Mouse (Mus musculus) thymus, postnatal 4 days (tissue): ENCODE data around the gene Gm3512.
"Not testable (repeated sequence)": the region's sequence is repeated elsewhere in the genome, so short reads cannot be mapped to it uniquely, and the experiment has no call there.

Source experiments
- DNase-seq: peaks from one replicate; pipeline ENCODE4 v3.0.0; 2021

Gm3512 gene

DNA sequence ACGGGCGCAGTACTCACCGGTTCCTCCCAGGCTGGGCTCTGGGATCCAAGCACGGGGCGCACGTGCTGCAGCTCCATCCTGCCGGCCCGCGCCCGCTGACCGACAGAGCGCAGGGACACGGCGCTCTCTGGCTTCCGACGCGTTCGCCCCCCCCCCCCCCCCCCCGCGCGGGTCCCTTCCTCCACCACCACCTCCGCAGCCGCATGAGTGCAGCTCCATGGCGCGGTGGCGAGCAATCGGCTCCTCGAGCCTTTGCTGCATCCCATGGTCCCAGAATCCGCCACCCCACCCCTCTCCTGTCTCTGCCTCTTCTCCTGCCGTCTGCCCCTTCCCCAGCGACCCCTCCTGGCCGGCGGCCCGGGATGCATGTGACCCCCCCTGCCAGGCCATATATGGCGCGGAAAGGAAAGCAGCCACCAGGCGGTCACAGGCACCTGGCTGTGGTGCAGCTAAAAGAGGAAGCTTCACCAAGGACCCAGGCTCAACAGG, at the start of gene Gm3512:
Gm3512 (minus strand) TSS at position 51 of the 489 bp plus-strand sequence.
- DNase-seq = peak; percentile 11

DNA sequence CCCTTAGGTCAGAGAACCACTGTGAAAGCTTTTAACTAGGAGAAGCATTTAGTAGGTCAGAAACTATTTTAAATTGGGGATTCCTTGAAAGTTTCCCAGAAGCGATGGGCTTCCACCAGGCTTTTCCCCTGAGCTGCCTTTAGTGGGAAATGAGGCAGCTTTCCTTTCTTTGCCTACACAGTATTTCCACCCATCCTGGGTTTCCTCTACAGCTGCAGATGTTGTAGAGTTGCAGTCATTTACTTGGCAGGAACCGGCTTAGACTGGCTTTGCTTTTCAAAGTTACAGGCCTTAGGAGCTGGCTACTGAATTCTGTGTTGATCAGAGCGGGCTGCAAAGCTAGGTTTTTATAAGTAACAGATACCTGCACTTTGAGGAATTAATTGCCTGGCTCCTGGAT, 25.7 kb upstream of the Gm3512 start:
- DNase-seq = peak; percentile 0

DNA sequence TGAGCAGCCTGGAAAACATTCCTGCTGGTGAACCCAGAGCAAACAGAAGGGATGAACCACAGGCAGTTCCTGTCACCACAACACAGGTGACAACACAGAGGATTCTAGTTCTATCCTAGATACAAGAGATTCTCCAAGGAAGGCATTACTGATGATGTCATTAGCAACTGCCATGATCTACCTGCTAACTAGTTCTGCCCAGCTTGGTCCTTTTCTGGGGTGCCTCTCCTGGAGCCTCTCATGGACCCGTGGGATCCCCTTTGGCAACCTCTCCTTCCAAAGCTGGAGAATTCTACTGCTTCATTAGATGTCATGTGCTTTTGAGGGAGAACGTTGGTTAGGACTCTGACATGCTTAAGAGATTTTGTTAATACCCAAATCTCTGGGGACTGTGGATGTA, 20.1 kb upstream of the Gm3512 start, which contains the start of gene Gm16434:
Gm16434 (minus strand) TSS at position 101 of the 400 bp plus-strand sequence.
- DNase-seq = not testable (repeated sequence)

DNA sequence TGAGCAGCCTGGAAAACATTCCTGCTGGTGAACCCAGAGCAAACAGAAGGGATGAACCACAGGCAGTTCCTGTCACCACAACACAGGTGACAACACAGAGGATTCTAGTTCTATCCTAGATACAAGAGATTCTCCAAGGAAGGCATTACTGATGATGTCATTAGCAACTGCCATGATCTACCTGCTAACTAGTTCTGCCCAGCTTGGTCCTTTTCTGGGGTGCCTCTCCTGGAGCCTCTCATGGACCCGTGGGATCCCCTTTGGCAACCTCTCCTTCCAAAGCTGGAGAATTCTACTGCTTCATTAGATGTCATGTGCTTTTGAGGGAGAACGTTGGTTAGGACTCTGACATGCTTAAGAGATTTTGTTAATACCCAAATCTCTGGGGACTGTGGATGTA, 49.0 kb downstream of the Gm3512 start, which contains the start of gene Gm6676:
Gm6676 (minus strand) TSS at position 101 of the 400 bp plus-strand sequence.
- not testable (repeated sequence) for DNase-seq

DNA sequence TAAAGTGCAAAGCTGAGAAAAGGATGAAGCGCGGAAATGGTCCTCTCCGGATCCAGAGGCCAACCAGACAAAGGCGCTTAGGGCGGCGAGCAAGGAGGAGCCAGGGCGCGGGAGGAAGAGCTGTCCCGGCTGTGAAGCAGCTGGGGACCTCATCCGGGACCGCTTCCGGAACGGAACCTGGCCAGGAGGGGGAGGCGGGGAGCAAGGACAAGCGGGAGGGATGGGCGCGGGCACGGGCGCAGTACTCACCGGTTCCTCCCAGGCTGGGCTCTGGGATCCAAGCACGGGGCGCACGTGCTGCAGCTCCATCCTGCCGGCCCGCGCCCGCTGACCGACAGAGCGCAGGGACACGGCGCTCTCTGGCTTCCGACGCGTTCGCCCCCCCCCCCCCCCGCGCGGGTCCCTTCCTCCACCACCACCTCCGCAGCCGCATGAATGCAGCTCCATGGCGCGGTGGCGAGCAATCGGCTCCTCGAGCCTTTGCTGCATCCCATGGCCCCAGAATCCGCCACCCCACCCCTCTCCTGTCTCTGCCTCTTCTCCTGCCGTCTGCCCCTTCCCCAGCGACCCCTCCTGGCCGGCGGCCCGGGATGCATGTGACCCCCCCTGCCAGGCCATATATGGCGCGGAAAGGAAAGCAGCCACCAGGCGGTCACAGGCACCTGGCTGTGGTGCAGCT, 69.1 kb downstream of the Gm3512 start:
- DNase-seq = peak; percentile 30
